Mouse (Mus musculus) heart, embryonic 14.5 days (tissue): Measurements from ENCODE around the gene Kcmf1. TPM values are rescaled to one million over a fixed set of nuclear protein-coding genes. Genes with fewer than 3 reads are reported as not detected.
A peak's percentile ranks its signal among the peaks of the same experiment; 100 is the strongest.

Experiments
- ATAC-seq: fragments of 200-750 bp; cut with Nextera tagmentation; 2 replicates; pipeline ENCODE4 v1.8.0; 2017; ENCODE audit warnings: low read depth, moderate TSS enrichment; ENCODE audit not compliant: insufficient number of reproducible peaks, insufficient read depth, low FRiP score
- H3K27ac ChIP-seq, 2 experiments: fragments of 200-500 bp in 1 of 2; fragments of 300-500 bp in 1 of 2; sonication (generic) in 1 of 2; replicated peaks in 1 of 2; 2 replicates each; pipeline ENCODE4 v1.5.1; 2012 to 2014; ENCODE audit warnings: low read depth in 2 of 2, low read length in 2 of 2, control low read depth in 1 of 2, mild to moderate bottlenecking in 1 of 2, mixed read lengths in 1 of 2; ENCODE audit not compliant: control insufficient read depth in 1 of 2, insufficient read depth in 1 of 2
- H3K27me3 ChIP-seq: fragments of 300-500 bp; sonication (generic); 2 replicates; pipeline ENCODE4 v1.6.1; 2014; ENCODE audit warnings: mild to moderate bottlenecking, low read length, control low read depth; ENCODE audit not compliant: control insufficient read depth, insufficient read depth
- H3K36me3 ChIP-seq: fragments of 300-500 bp; sonication (generic); 2 replicates; pipeline ENCODE4 v1.6.1; 2014; ENCODE audit warnings: mild to moderate bottlenecking, control low read depth, low read length, mixed read lengths; ENCODE audit not compliant: control insufficient read depth, insufficient read depth
- H3K4me1 ChIP-seq, 2 experiments: fragments of 200-500 bp in 1 of 2; fragments of 300-500 bp in 1 of 2; sonication (generic) in 1 of 2; 2 replicates each; pipeline ENCODE4 v1.6.1; 2012 to 2014; ENCODE audit warnings: low read length in 2 of 2, control low read depth in 1 of 2, mixed read lengths in 1 of 2; ENCODE audit not compliant: control insufficient read depth in 2 of 2, insufficient read depth in 2 of 2
- H3K4me2 ChIP-seq: fragments of 300-500 bp; sonication (generic); 2 replicates; pipeline ENCODE4 v1.6.1; 2014; ENCODE audit warnings: mild to moderate bottlenecking, low read length
- H3K4me3 ChIP-seq, 2 experiments: fragments of 200-500 bp in 1 of 2; fragments of 300-500 bp in 1 of 2; sonication (generic) in 1 of 2; 2 replicates each; pipeline ENCODE4 v1.5.1; 2012 to 2014; ENCODE audit warnings: low read length in 2 of 2, mild to moderate bottlenecking in 2 of 2, control low read depth in 1 of 2, low read depth in 1 of 2, moderate library complexity in 1 of 2; ENCODE audit not compliant: control insufficient read depth in 1 of 2, insufficient read depth in 1 of 2
- H3K9ac ChIP-seq: fragments of 300-500 bp; sonication (generic); 2 replicates; pipeline ENCODE4 v1.6.1; 2014; ENCODE audit warnings: mild to moderate bottlenecking, low read length
- H3K9me3 ChIP-seq: fragments of 300-500 bp; sonication (generic); 2 replicates; pipeline ENCODE4 v1.6.1; 2016; ENCODE audit warnings: low read length, control low read depth; ENCODE audit not compliant: control insufficient read depth
- WGBS: fragments of 180-500 bp; shearing (Covaris S2); extraction: QIAGEN DNeasy Blood & Tissue Kit; methylation state at CpG from one replicate; pipeline ENCODE4 v1.1.7; 2014; 5-methylcytosine and 5-hydroxymethylcytosine counted together
- polyA plus RNA-seq: library from polyadenylated mRNA; unstranded; fragments of >200 nt; fragmentation: Nextera tagmentation; extraction: Ambion mirVana; gene quantifications from 2 replicates; pipeline ENCODE4 v1.2.1, GENCODE M21; 2014

Gene Kcmf1
- polyA plus RNA-seq, 1 experiment from 2014 or later = 62.5 TPM

DNA sequence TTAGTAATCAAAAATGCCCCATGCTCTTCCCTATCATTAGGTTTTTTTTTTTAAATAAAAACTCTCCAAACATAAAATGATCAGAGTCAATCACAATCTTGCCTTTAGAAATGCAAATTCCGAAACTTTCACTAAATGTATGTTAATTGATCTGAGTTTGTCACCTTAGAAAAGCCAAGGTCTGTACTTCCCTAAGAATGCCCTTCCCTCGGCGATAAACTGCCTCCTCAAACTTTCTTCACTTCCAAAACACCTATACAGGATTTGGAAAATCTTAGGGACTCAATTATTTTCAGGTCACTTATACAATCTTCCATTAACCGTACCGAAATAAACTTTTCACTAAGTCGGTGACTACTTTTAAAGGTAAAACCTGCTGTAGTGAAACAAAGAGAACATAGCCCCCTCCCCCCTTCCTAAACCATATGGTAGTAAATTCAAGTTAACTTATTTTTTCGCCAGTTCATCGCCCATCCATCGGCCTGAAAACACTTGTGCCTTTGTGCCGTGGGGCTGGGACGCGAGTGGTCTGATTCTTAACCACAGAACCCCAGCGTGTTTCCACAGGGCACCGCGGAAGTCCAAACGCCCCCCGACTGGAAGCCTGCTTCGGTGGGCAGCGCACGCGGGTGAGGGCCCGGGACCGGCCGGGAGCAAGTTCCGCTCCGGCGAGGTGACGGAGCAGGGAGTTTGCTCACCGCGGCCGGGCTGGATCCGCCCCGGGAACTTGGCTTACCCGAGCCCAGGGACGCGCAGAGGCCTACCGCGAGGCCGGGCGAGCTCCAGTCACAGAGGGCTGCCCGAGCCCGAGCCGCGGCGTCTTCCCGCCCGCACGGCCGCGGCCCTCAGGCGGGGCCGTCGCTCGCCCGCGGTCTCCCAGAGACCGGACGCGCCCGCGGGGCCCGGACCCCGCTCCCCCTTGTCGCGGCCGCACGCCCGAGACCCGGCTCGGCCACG lies 1.3 kb downstream of the Kcmf1 start:
- H3K4me2 ChIP-seq = peak overlapping the region; percentile 89
- WGBS = under 1% methylated on average over 66 of the region's 71 CpGs
- ATAC-seq = peak; percentile 37
- peaks cover 16 to 53% of the 10 kb centered on the region in 2 experiments for H3K4me1 ChIP-seq
- no peaks in the 10 kb centered on the region for H3K9me3 ChIP-seq
- H3K36me3 ChIP-seq = peaks cover 9% of the 10 kb centered on the region; the same call in 1 of the 2 replicates
- H3K27ac ChIP-seq = peak overlapping the region; percentile 95 to 99
- H3K4me3 ChIP-seq = peak overlapping the region; percentile 99
- peak overlapping the region; percentile 100 for H3K9ac ChIP-seq
- H3K27me3 ChIP-seq = no peaks in the 10 kb centered on the region

DNA sequence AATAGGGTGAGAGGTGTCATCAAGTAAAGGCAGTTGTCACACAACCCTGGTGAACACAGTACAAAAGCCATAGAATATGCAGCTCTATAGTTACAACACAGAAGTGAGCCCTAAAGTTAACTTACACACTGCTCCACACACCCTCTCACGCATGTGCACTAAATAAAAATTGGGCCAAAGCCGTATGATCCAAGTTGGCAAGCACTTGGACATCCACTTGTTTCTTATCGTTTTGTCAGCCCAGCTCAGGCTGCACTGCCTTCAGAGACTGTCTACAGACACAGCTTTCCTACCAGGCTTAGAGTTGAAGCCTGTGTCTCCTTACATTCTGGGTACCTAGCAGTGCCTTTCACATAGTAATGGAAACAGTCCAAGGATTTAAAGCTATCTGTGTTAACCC lies 4.8 kb downstream of the Kcmf1 start:
- ATAC-seq = no peak
- H3K4me2 ChIP-seq = peak overlapping the region; percentile 28; the same call in 1 of the 2 replicates
- no peaks in the 10 kb centered on the region for H3K9me3 ChIP-seq
- H3K4me3 ChIP-seq = no peak overlapping the region
- H3K9ac ChIP-seq = no peak overlapping the region
- 28% methylated on average over 3 of the region's 3 CpGs for WGBS
- peaks cover 9% of the 10 kb centered on the region; the same call in 1 of the 2 replicates for H3K36me3 ChIP-seq
- H3K27ac ChIP-seq = peak overlapping the region; percentile 65 to 66; a peak in 3 of 4 replicates
- H3K4me1 ChIP-seq = peaks cover 12 to 44% of the 10 kb centered on the region in 2 experiments
- no peaks in the 10 kb centered on the region for H3K27me3 ChIP-seq

DNA sequence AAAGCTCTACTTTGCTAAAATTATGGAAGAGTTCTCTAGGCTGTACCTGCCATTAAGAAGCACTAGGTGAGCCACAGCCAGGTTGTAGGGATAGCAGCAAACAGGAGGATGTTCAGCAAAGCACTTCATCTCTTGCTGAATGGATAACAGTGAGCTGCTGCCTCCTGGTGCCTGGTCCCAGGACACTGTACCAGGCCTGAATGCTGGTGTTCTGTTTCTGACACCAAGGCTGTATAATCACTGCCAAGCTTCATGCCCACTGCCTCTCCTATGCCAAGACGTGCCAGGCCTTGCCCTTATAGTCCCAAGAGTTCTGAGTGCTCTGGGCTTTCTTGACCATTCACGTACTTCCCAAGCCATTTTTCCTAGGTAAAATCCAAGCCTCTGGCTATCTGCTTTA lies 8.5 kb downstream of the Kcmf1 start:
- no peak for ATAC-seq
- no peaks in the 10 kb centered on the region for H3K9me3 ChIP-seq
- no peak overlapping the region for H3K27ac ChIP-seq
- no peak overlapping the region for H3K9ac ChIP-seq
- H3K4me1 ChIP-seq = peaks cover 9 to 24% of the 10 kb centered on the region in 2 experiments
- peaks cover 7% of the 10 kb centered on the region; the same call in 1 of the 2 replicates for H3K36me3 ChIP-seq
- H3K4me2 ChIP-seq = no peak overlapping the region
- H3K27me3 ChIP-seq = no peaks in the 10 kb centered on the region
- no peak overlapping the region for H3K4me3 ChIP-seq
- WGBS = 91% methylated on average over 2 of the region's 2 CpGs

DNA sequence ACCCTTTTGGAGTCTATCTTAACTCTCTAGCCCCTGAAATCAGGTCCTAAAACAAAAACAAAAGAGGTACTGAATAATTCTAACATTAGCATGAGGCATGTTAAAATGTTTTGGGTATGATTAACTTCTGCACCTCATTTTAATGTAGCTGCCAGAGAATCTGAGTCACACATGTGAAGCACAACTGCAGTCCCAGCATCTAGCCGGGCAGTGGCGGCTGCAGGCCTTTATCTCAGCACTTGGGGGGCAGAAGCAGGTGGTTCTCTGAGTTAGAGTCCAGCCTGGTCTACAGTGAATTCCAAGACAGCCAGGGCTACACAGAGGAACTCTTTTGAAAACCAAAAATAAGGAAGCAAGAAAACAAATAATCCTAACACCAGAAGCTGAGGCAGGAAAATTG lies 11.1 kb downstream of the Kcmf1 start:
- Histone ChIP-seq H3K27me3 (no peaks in the 10 kb centered on the region), H3K4me1 (peaks cover 0 to 2% of the 10 kb centered on the region in 2 experiments; a peak in 2 of 4 replicates), H3K27ac (no peak overlapping the region), H3K36me3 (0 out of 2 replicates have a peak, but pooled peaks cover 4% of the 10 kb centered on the region), H3K4me3 (no peak overlapping the region), H3K9ac (no peak overlapping the region), H3K4me2 (no peak overlapping the region), H3K9me3 (no peaks in the 10 kb centered on the region)
- 45% methylated on average over 2 of the region's 2 CpGs for WGBS
- ATAC-seq = no peak

DNA sequence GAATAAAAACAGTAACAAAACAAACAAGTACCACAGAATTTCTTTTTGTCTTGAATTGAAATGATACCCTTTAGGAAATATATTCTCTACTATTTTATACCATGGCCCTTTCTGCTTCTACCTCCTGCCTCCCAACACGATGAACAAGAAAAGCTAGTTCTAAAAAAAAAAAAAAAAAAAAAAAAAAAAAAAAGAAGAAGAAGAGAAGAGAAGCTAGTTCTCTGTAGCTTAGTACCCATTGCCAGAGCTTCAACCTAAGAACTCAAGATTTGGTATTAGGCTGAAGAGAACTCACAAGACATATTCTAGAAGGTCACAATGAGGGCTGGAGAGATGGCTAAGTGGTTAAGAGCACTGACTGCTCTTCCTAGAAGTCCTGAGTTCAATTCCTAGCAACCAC lies 14.5 kb downstream of the Kcmf1 start:
- no peak overlapping the region for H3K4me2 ChIP-seq
- no peak for ATAC-seq
- H3K4me1 ChIP-seq = peaks cover 2 to 21% of the 10 kb centered on the region in 2 experiments
- no peak overlapping the region for H3K4me3 ChIP-seq
- no peak overlapping the region for H3K27ac ChIP-seq
- WGBS = 92% methylated on average over 1 of the region's 1 CpGs
- H3K9me3 ChIP-seq = no peaks in the 10 kb centered on the region
- H3K9ac ChIP-seq = no peak overlapping the region
- H3K36me3 ChIP-seq = 0 out of 2 replicates have a peak, but pooled peaks cover 4% of the 10 kb centered on the region
- no peaks in the 10 kb centered on the region for H3K27me3 ChIP-seq

DNA sequence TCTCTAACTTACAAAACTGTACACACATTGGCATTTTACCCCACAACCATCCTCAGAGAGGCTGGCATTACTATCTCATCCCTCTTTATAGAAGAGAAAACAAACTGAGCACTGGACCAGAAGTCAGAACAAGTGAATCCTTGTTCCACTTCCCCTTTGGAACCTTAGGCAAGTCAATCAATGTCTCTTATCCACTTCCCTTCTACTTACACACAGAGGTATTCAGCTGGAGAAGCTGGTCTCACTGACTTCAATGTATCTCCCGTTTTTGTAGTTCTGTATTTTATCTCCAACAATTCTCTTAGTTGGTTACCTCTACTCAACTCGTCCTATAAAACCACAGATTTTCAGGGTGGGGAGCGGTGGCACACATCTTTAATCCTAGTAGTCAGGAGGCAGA lies 15.0 kb downstream of the Kcmf1 start:
- WGBS = 72% methylated on average over 3 of the region's 3 CpGs
- Histone ChIP-seq H3K4me1 (peaks cover 3 to 25% of the 10 kb centered on the region in 2 experiments), H3K4me2 (no peak overlapping the region), H3K4me3 (no peak overlapping the region), H3K9me3 (no peaks in the 10 kb centered on the region), H3K27ac (no peak overlapping the region), H3K27me3 (no peaks in the 10 kb centered on the region), H3K9ac (no peak overlapping the region), H3K36me3 (0 out of 2 replicates have a peak, but pooled peaks cover 4% of the 10 kb centered on the region)
- no peak for ATAC-seq

DNA sequence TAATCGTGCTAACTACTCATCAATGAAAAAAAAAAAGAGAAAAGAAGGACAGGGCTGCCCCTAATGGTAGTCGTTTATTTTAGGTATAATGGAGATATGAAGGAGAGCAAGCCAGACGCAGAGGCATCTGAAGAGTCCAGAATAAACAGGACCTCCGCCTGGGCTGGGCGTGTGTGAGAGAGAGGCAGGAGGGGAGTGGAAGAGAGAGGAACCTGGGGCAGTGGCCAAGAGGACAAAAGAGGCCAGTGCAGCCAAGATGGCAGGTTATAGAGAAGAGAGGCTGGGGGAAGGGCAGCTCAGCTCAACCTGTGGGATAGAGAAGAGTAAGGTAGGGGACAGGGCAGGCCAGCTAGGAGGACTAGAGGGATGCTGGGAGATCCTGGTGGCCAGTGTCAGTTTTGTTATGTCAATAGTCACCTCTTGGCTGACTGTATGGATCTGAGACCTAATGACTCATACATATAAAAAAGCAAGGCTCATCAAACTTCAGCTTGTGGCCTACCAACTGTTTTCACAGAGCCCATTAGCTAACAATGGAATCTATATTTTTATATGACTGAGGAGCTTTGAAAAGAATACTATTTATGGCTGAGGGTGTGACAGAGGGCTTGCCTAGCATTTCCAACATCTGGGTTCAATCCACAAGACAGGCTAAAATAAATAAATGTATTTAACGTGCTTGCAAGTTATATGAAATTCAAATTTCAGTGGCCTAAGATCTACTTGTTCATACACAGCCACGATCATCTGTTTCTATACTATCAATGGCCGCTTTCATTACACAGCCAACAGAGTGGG lies 16.9 kb downstream of the Kcmf1 start:
- 58% methylated on average over 8 of the region's 8 CpGs for WGBS
- Histone ChIP-seq H3K4me2 (no peak overlapping the region), H3K4me3 (no peak overlapping the region), H3K27me3 (no peaks in the 10 kb centered on the region), H3K9me3 (no peaks in the 10 kb centered on the region), H3K36me3 (no peaks in the 10 kb centered on the region), H3K4me1 (peaks cover 5 to 34% of the 10 kb centered on the region in 2 experiments), H3K9ac (no peak overlapping the region), H3K27ac (peak overlapping the region in 1 of 2 experiments; percentile 6; a peak in 1 of 4 replicates)
- 0 out of 2 replicates have a peak, but pooled peaks have one; percentile 22 for ATAC-seq
